21 mouse cellular contexts compared by ENCODE assay signal in the genomic region with DNA sequence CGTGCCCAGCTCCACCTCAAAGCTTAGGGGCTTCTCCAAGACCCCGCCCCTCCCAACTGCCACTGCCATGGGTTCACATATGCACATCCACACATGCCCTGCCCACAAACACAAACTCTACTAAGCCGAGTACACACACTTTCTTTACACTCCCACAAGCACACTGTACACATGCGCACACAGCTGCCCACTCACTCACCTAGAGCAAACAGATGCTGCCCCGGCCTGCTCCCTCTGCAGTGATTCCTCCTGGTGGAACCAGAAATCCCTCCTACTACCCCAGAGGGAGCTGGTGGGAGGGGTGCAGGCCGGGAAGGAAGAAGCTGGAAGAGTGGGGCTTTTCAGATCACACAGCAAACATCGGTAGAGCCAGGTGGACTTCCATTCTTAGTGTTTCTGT. TPM values are rescaled to one million over a fixed set of nuclear protein-coding genes. Genes with fewer than 3 reads are reported as not detected.
DNase-seq lines count a peak whose midpoint lies in the region; ATAC-seq and TF ChIP-seq lines count a peak whose summit lies in the region.
"Had no signal": no experiment of that assay in that cellular context is flagged by ENCODE, and none has a peak within 500 bp of the region (broad histone marks: within the 10 kb centered on the region; RNA-seq: fewer than 3 reads in every experiment).

No protein-coding gene starts in this region.

- intact Hi-C loops in left cerebral cortex, postnatal 10 days (cut with DNase I): no loop called here

- no peaks in the 10 kb centered on the region for H3K36me3 ChIP-seq in E14TG2a.4 (ENCODE audit: insufficient read depth, low read length)
- no peaks in the 10 kb centered on the region for H3K36me3 ChIP-seq in stomach, postnatal 0 days (ENCODE audit: control insufficient read depth, insufficient read depth, low read length)
- H3K36me3 ChIP-seq: embryonic facial prominence, embryonic 10.5 days; G1E; heart, embryonic 12.5 days had no signal

- no peak overlapping the region for H3K9ac ChIP-seq in stomach, postnatal 0 days (ENCODE audit: low read length)
- H3K9ac ChIP-seq: forebrain, embryonic 13.5 days; forebrain, postnatal 0 days; heart, embryonic 12.5 days; hindbrain, embryonic 14.5 days had no signal

- ATAC-seq in stomach, postnatal 0 days (ENCODE audit: low FRiP score, low TSS enrichment): peak; percentile 54; the same call in 1 of the 2 replicates
- ATAC-seq: forebrain, embryonic 13.5 days; forebrain, postnatal 0 days had no signal

- no peaks in the 10 kb centered on the region for H3K9me3 ChIP-seq in E14TG2a.4 (ENCODE audit: low read length)
- H3K9me3 ChIP-seq in stomach, postnatal 0 days (ENCODE audit: control insufficient read depth, low read length): no peaks in the 10 kb centered on the region
- H3K9me3 ChIP-seq: embryonic facial prominence, embryonic 10.5 days; forebrain, embryonic 13.5 days; G1E; heart, embryonic 12.5 days; hindbrain, embryonic 10.5 days had no signal

- TF ChIP-seq CTCF in E14TG2a.4 (conservative IDR thresholded peaks at IDR 0.05; ENCODE audit: low read length): no peak
- no peak for TF ChIP-seq CTCF in stomach, postnatal 0 days (IDR thresholded peaks at IDR 0.05; ENCODE audit: low read depth)

- WGBS in stomach, postnatal 0 days: 36% methylated on average over 7 of the region's 7 CpGs

- TF ChIP-seq EP300 in stomach, postnatal 0 days (optimal IDR thresholded peaks at IDR 0.05): no peak

- no peak overlapping the region for H3K4me2 ChIP-seq in stomach, postnatal 0 days (replicated peaks; ENCODE audit: low read depth)
- H3K4me2 ChIP-seq: forebrain, embryonic 13.5 days; heart, embryonic 12.5 days; hindbrain, embryonic 14.5 days had no signal

- H3K4me1 ChIP-seq in E14TG2a.4 (replicated peaks; ENCODE audit: low read depth, low read length): peaks cover 40% of the 10 kb centered on the region
- H3K4me1 ChIP-seq in stomach, postnatal 0 days (replicated peaks; ENCODE audit: control insufficient read depth, insufficient read depth): no peaks in the 10 kb centered on the region
- H3K4me1 ChIP-seq: heart, embryonic 12.5 days had no signal

- DNase-seq in left cerebral cortex, adult 18-20 months (ENCODE audit: low spot score in 2 of 2): peak; percentile 20 to 39
- no peak for DNase-seq in left cerebral cortex, postnatal 10 days (ENCODE audit: extremely low spot score in 1 of 2, low spot score in 2 of 2)
- DNase-seq in brain, adult 2 months (ENCODE audit: low read depth, low spot score): peak; percentile 63
- peak; percentile 32 for DNase-seq in stomach, postnatal 0 days (ENCODE audit: low spot score)
- DNase-seq in urinary bladder, adult 2 months (ENCODE audit: low spot score): no peak
- DNase-seq: adrenal gland, adult 8-10 months; adrenal gland, postnatal 36 days; forebrain, postnatal 0 days; gastrocnemius, postnatal 14 days had no signal

- peak overlapping the region; percentile 43 for H3K4me3 ChIP-seq in E14TG2a.4 (replicated peaks; ENCODE audit: low read length)
- no peak overlapping the region for H3K4me3 ChIP-seq in stomach, postnatal 0 days (ENCODE audit: low read depth, low read length)
- H3K4me3 ChIP-seq: embryonic facial prominence, embryonic 10.5 days; forebrain, embryonic 13.5 days; heart, embryonic 12.5 days; hindbrain, embryonic 10.5 days had no signal

- 0 out of 2 replicates have a peak, but pooled peaks cover 6% of the 10 kb centered on the region for H3K27me3 ChIP-seq in E14TG2a.4 (ENCODE audit: insufficient read depth, low read length)
- no peaks in the 10 kb centered on the region for H3K27me3 ChIP-seq in stomach, postnatal 0 days (ENCODE audit: control insufficient read depth, insufficient read depth, low read length)
- H3K27me3 ChIP-seq: forebrain, embryonic 13.5 days had no signal

- H3K27ac ChIP-seq in stomach, postnatal 0 days (replicated peaks): no peak overlapping the region
- H3K27ac ChIP-seq: embryonic facial prominence, embryonic 10.5 days; forebrain, embryonic 13.5 days; hindbrain, embryonic 10.5 days; hindbrain, embryonic 14.5 days had no signal

RNA-seq across cellular contexts. Expression of a gene that starts 5.7 kb away (rescaled TPM):
- 10 to 100 TPM; 71.5 to 73.3 TPM for total RNA-seq in left cerebral cortex, adult 18-20 months (2021)
- total RNA-seq in left cerebral cortex, postnatal 10 days (2021): 10 to 100 TPM; 95.2 to 95.5 TPM
- polyA plus RNA-seq in stomach, postnatal 0 days (2015; fragmentation: Nextera tagmentation; extraction: Ambion mirVana): 1.9 and 2.7 TPM in 2 replicates
- polyA plus RNA-seq in urinary bladder, adult 2 months (2012; rRNA removed): 0.30 and 0.44 TPM in 2 replicates
- total RNA-seq: granulocyte monocyte progenitor cell, adult 5-6 weeks; heart, adult 8-10 months; heart, postnatal 25 days had no signal
- polyA plus RNA-seq: G1E had no signal

RNA-seq across cellular contexts. Expression of a gene that starts 19.5 kb away (rescaled TPM):
- total RNA-seq in left cerebral cortex, adult 18-20 months (2021): 10 to 100 TPM; 22.2 to 25.0 TPM
- total RNA-seq in left cerebral cortex, postnatal 10 days (2021): 10 to 100 TPM; 19.5 to 21.6 TPM
- polyA plus RNA-seq in stomach, postnatal 0 days (2015; fragmentation: Nextera tagmentation; extraction: Ambion mirVana): 79.8 and 81.4 TPM in 2 replicates
- 34.7 and 36.7 TPM in 2 replicates for polyA plus RNA-seq in urinary bladder, adult 2 months (2012; rRNA removed)

RNA-seq across cellular contexts. Expression of a gene that starts 28.4 kb away (rescaled TPM):
- 10 to 100 TPM; 20.1 to 20.8 TPM for total RNA-seq in left cerebral cortex, adult 18-20 months (2021)
- 10 to 100 TPM; 17.0 to 18.9 TPM for total RNA-seq in left cerebral cortex, postnatal 10 days (2021)
- 11.2 TPM in 2 replicates for polyA plus RNA-seq in stomach, postnatal 0 days (2015; fragmentation: Nextera tagmentation; extraction: Ambion mirVana)
- polyA plus RNA-seq in urinary bladder, adult 2 months (2012; rRNA removed): 4.7 and 7.0 TPM in 2 replicates

RNA-seq across cellular contexts. Expression of a gene that starts 46.2 kb away (rescaled TPM):
- under 1 TPM; 0.56 to 0.58 TPM for total RNA-seq in left cerebral cortex, adult 18-20 months (2021)
- total RNA-seq in left cerebral cortex, postnatal 10 days (2021): under 1 TPM; 0.61 to 0.75 TPM
- polyA plus RNA-seq in stomach, postnatal 0 days (2015; fragmentation: Nextera tagmentation; extraction: Ambion mirVana): 13.6 and 13.9 TPM in 2 replicates
- 113 and 164 TPM in 2 replicates for polyA plus RNA-seq in urinary bladder, adult 2 months (2012; rRNA removed)
- total RNA-seq: granulocyte monocyte progenitor cell, adult 5-6 weeks had no signal
- polyA plus RNA-seq: G1E had no signal

RNA-seq across cellular contexts. Expression of a gene that starts 48.1 kb away (rescaled TPM):
- not detected for total RNA-seq in left cerebral cortex, adult 18-20 months (2021)
- under 1 TPM in 1 of 2 experiments, not detected in 1; 0.55 TPM for total RNA-seq in left cerebral cortex, postnatal 10 days (2021)
- 0.23 and 0.40 TPM in 2 replicates for polyA plus RNA-seq in stomach, postnatal 0 days (2015; fragmentation: Nextera tagmentation; extraction: Ambion mirVana)
- not detected in 2 replicates for polyA plus RNA-seq in urinary bladder, adult 2 months (2012; rRNA removed)
- total RNA-seq: adrenal gland, adult 8-10 months; adrenal gland, postnatal 36 days; G1E; gastrocnemius, postnatal 14 days; granulocyte monocyte progenitor cell, adult 5-6 weeks; heart, adult 8-10 months; heart, postnatal 25 days had no signal
- polyA plus RNA-seq: brain, embryonic 14.5 days; embryonic facial prominence, embryonic 10.5 days; forebrain, embryonic 13.5 days; G1E; heart, embryonic 12.5 days; heart, embryonic 16.5 days; hindbrain, embryonic 10.5 days had no signal

Comparison
In these comparisons a context has a peak if more than half of its experiments do, and no peak if none do; other contexts are left out.
1. DNase-seq: peak in left cerebral cortex, adult 18-20 months (2 of 2), brain, adult 2 months (single experiment) and stomach, postnatal 0 days (single experiment); none in left cerebral cortex, postnatal 10 days (0 of 2) and urinary bladder, adult 2 months (single experiment).